Mouse (Mus musculus): ENCODE results near the gene Figla.

The Figla gene

GRCm38 (mm10) chr6:86028601-86029322 is 12.8 kb downstream of the Figla start, which contains the start of gene Add2:
TSS of gene Add2 (plus strand) at chr6:86028681.
- no peak for DNase-seq (ENCODE audit: low read depth, low spot score)

- no peak for DNase-seq (ENCODE audit: low read depth, low spot score)
Measured at GRCm38 (mm10) chr6:86029323-86029713, 13.3 kb downstream of the Figla start.

DNA sequence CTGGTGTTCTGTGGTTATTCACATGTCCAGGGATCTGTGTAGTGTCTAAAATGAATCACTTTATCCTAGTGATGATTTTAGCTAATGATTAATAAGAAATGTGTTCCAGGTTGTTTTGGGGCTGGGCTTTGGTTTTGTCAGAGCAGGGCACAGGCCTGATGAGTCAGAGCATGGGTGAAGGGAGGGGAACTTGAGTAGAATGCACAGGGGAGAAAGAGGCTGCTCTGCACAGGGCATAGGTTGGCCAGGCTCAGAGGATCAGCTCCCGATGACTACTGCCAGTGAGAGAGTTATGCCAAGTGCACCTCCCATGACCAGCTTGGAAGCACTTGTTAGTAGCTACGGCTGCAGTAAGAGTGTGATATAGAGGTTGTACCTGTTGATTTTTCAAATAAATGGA is 15.6 kb downstream of the Figla start:
- DNase-seq (ENCODE audit: low read depth, low spot score) = peak; percentile 63

- DNase-seq (ENCODE audit: low read depth, low spot score) = no peak
Measured at GRCm38 (mm10) chr6:86033635-86034034, 17.7 kb downstream of the Figla start.

GRCm38 (mm10) chr6:86038901-86039300 is 22.9 kb downstream of the Figla start:
- no peak for DNase-seq (ENCODE audit: low read depth, low spot score)

GRCm38 (mm10) chr6:86040140-86040539 is 24.2 kb downstream of the Figla start:
- DNase-seq (ENCODE audit: low read depth, low spot score) = no peak

- DNase-seq (ENCODE audit: low read depth, low spot score) = no peak
Measured at GRCm38 (mm10) chr6:86047510-86047909, 31.5 kb downstream of the Figla start.

DNA sequence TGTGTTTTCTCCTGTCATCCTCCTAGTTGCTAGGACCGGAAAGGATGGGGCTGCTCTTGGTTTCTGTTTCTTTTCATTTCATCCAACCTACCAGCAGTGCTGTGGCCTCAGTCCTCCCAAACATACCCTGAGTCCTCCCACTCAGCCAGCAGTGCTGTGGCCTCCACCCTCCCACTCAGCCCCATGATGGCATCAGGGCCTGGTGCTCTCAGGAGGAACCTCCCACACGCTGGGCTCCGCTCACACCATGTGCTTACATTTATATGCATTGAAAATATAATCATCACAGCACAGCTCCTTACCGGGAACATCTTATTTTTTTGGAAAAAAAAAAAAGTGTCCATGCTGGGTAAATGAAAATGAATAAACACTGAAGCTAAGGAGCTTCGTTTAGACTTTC is 32.5 kb downstream of the Figla start:
- DNase-seq (ENCODE audit: low read depth, low spot score) = no peak

GRCm38 (mm10) chr6:86050586-86051268 is 34.8 kb downstream of the Figla start:
- no peak for DNase-seq (ENCODE audit: low read depth, low spot score)

DNA sequence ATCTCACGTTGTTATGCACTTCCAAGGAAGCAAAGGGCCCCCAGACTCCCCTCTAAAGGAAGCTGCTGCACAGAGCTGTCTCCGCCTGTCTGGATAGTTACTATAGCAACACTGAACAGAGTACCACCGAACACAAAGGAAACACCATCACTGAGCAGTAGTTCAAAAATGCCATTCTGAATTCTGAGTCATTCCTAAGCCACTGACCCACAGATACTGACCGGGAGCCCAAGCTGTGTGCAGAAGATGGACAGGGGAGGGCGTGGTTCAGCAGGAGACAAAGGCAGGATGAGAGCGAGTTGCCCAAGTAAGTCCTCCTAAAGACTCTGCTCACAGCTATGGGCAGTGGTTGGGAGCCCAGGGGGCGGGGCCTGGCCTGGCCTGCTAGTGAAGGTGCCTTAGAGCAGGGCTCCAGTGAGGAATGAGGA is 36.1 kb downstream of the Figla start:
- peak; percentile 56 for DNase-seq (ENCODE audit: low read depth, low spot score)

- no peak for DNase-seq (ENCODE audit: low read depth, low spot score)
Measured at GRCm38 (mm10) chr6:86052556-86052955, 36.6 kb downstream of the Figla start.

DNA sequence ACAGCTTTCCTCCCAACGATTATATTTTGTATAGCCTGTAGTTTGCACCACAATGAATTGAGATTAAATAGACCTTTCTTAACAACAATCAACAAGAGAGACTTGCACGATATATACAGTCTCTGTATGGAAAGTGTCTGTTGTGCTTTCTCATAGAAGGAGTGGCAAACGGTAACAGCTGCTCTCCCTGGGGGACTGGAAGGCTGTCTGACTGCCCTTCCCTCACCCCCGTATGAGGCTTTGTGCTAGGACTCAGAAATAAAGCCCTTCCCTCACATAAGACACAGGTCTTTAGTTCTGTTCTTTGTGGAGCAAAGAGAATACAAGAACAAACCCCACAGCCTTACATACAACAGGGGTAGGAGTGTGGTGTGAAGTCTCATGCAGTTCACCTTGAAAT is 37.1 kb downstream of the Figla start:
- no peak for DNase-seq (ENCODE audit: low read depth, low spot score)

DNA sequence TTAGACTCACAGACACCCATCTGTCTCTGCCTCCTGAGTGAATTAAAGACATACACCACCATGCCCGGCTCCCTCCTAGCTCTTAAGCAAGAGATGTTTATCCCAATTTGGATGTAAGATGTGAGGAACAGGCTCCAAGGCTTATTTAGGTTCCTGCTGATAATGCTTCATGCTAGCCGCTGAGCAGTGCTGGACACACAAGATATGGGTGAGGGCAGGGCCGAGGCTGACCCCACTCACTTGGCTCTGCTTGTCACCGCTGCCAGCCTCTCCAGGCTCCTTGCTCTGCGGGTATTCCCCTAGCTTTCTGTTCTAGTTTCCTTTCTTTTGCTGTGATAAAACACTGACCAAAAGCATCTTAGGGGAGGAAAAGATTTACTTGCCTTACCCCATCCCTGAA is 37.6 kb downstream of the Figla start:
- no peak for DNase-seq (ENCODE audit: low read depth, low spot score)

DNA sequence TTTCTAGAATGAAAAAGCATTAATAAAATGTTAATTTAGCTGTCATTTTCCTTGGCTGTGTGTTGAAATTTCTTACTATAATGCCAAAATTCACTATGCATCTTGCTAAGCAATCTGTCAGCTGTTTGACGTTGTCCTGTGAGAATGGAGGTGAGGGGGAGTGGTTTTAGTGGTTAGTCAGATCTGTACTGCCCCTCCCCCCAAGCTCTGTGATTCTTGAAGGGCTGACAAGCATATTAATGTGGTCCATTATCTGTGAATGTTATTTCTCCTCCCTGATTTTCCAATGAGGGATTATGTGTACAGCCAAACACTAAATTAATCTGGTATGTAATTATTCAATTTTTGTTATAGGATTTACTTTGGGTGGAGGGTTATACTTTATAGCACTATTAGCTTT is 42.5 kb downstream of the Figla start:
- peak; percentile 35 for DNase-seq (ENCODE audit: low read depth, low spot score)

- no peak for DNase-seq (ENCODE audit: low read depth, low spot score)
Measured at GRCm38 (mm10) chr6:86059151-86059853, 43.3 kb downstream of the Figla start.

DNA sequence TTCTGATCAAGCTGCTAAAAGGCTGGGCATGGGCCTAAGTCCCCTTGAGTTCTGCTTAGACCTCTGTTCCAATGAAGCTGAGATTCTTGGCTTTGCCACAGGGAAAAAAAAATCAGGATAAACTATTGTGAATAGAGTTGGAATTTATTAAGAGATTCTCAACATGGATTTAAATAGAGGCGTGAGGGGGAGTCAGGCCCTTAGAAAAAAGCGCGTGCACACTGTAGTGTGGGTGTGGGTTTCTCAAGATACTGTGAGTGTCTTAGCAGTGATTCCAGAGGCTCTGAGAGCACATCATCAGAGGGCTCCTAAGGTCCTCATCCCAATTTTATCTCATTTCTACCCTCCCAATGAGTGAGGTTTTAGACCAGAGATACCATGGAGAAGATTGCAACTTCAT is 44.2 kb downstream of the Figla start:
- no peak for DNase-seq (ENCODE audit: low read depth, low spot score)

GRCm38 (mm10) chr6:86062226-86062625 is 46.3 kb downstream of the Figla start:
- no peak for DNase-seq (ENCODE audit: low read depth, low spot score)

DNA sequence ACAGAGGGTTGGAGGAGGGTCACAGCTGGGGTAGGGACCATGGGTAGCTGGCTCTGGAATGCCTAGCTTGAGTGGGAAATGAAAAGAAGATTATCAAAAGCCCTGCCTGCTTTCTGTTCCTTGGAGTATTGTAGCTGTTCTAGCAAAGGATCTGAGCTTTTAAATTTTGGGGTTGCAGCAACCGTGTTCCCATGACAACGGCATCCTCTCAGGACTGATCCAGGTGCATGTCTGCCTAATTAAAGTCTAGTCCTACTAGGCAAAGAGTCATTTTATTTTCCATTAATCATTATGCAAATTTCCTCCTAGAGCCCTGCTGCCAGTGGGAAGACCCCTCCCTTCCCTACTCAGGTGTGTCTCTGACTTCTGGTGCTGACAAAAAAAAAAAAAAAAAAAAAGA is 46.7 kb downstream of the Figla start:
- no peak for DNase-seq (ENCODE audit: low read depth, low spot score)

- DNase-seq (ENCODE audit: low read depth, low spot score) = no peak
Measured at GRCm38 (mm10) chr6:86064318-86065016, 48.5 kb downstream of the Figla start.

DNA sequence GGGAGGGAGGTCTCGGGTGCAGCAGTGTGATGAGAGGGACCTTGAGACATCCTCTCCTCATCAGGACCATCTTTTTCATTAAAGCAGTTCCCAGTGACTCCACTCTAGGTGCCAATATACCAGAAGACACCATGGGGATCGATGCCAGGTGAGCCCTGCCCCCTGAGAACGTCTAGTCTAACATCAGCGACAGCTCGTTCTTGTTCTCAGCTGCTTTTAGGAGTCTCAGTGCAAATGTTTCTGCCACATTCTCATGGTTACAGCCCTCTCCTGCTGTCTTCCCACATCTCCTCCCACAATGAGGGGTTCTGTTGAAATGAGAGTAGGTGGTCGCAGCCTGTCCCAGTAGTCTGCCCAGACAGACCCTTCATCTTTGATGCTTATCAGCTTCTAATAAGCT is 50.8 kb downstream of the Figla start:
- DNase-seq (ENCODE audit: low read depth, low spot score) = no peak

GRCm38 (mm10) chr6:86067145-86067544 is 51.2 kb downstream of the Figla start:
- no peak for DNase-seq (ENCODE audit: low read depth, low spot score)

GRCm38 (mm10) chr6:86069009-86069408 is 53.0 kb downstream of the Figla start:
- DNase-seq (ENCODE audit: low read depth, low spot score) = no peak

Measured in 3T3-L1 (cell line).